Mouse (Mus musculus): ENCODE measurements around the gene Ywhah.
A peak's percentile ranks its signal among the peaks of the same experiment; 100 is the strongest.

- TF ChIP-seq POLR2A (IDR thresholded peaks at IDR 0.05; ENCODE audit: extremely low read depth, insufficient read depth, low read length) (0 out of 2 replicates have a peak, but pooled peaks have one; percentile 14), CTCF (IDR thresholded peaks at IDR 0.05; ENCODE audit: extremely low read depth, insufficient read depth, low read length) (no peak)
Measured at GRCm38 (mm10) chr5:33019426-33019821, 808 bp downstream of the Ywhah start.

Data from cortical plate, adult 2 months (tissue).